Mouse (Mus musculus) heart, postnatal 0 days (tissue): ENCODE measurements around the gene Cmc2. TPM values are rescaled to one million over a fixed set of nuclear protein-coding genes. Genes with fewer than 3 reads are reported as not detected.

Experiments
- ATAC-seq: fragments of 200-750 bp; cut with Nextera tagmentation; 2 replicates; pipeline ENCODE4 v1.8.0; 2017; ENCODE audit warnings: low read depth, moderate number of reproducible peaks, moderate library complexity; ENCODE audit not compliant: insufficient read depth
- DNase-seq: peaks from one replicate; pipeline ENCODE4 v3.0.0-alpha.2; 2016; ENCODE audit warnings: low spot score
- H3K27ac ChIP-seq: fragments of 300-500 bp; sonication (generic); 2 replicates; pipeline ENCODE4 v1.5.1; 2014; ENCODE audit warnings: low read depth, mild to moderate bottlenecking
- H3K27me3 ChIP-seq: fragments of 300-500 bp; sonication (generic); 2 replicates; pipeline ENCODE4 v1.6.1; 2014; ENCODE audit warnings: low read length, mixed read lengths; ENCODE audit not compliant: control insufficient read depth, insufficient read depth
- H3K36me3 ChIP-seq: fragments of 300-500 bp; sonication (generic); replicated peaks from 2 replicates; pipeline ENCODE4 v1.6.1; 2014; ENCODE audit warnings: low read length, mixed read lengths; ENCODE audit not compliant: control insufficient read depth, insufficient read depth
- H3K4me1 ChIP-seq: fragments of 300-500 bp; sonication (generic); 2 replicates; pipeline ENCODE4 v1.6.1; 2014; ENCODE audit warnings: antibody characterized with exemption; ENCODE audit not compliant: control insufficient read depth, insufficient read depth
- H3K4me2 ChIP-seq: fragments of 300-500 bp; sonication (generic); 2 replicates; pipeline ENCODE4 v1.6.1; 2014; ENCODE audit warnings: low read depth, mild to moderate bottlenecking, low read length, moderate library complexity
- H3K4me3 ChIP-seq: fragments of 300-500 bp; sonication (generic); 2 replicates; pipeline ENCODE4 v1.5.1; 2014; ENCODE audit warnings: low read depth, low read length
- H3K9ac ChIP-seq: fragments of 300-500 bp; sonication (generic); replicated peaks from 2 replicates; pipeline ENCODE4 v1.6.1; 2014; ENCODE audit warnings: low read depth, low read length, mixed read lengths
- H3K9me3 ChIP-seq: fragments of 300-500 bp; sonication (generic); replicated peaks from 2 replicates; pipeline ENCODE4 v1.6.1; 2016; ENCODE audit warnings: low read length; ENCODE audit not compliant: control insufficient read depth
- CTCF ChIP-seq: IDR thresholded peaks from 2 replicates; pipeline ENCODE4 v1.5.1; 2016; ENCODE audit warnings: antibody characterized with exemption, control low read depth, low read depth
- EP300 ChIP-seq: IDR thresholded peaks from 2 replicates; pipeline ENCODE4 v1.6.1; 2016; ENCODE audit warnings: antibody characterized with exemption, low read depth
- WGBS: fragments of 180-500 bp; shearing (Covaris S2); extraction: QIAGEN DNeasy Blood & Tissue Kit; methylation state at CpG from one replicate; pipeline ENCODE4 v1.1.7; 2014; 5-methylcytosine and 5-hydroxymethylcytosine counted together
- polyA plus RNA-seq: library from polyadenylated mRNA; unstranded; fragments of >200 nt; fragmentation: Nextera tagmentation; extraction: Ambion mirVana; gene quantifications from 2 replicates; pipeline ENCODE4 v1.2.1, GENCODE M21; 2015
- total RNA-seq: library from RNA; depleted of rRNA; stranded (reverse); fragments of >200 nt; gene quantifications from 2 replicates; pipeline ENCODE4 v1.2.3, GENCODE M21; 2014; ENCODE audit warnings: low replicate concordance

Gene Cmc2
- total and polyA plus RNA-seq, 2 experiments from 2014 or later = 37.2 to 139 TPM

GRCm38 (mm10) chr8:116905252-116905651 is 16.0 kb downstream of the Cmc2 start:
- no peak for TF ChIP-seq EP300
- no peak for TF ChIP-seq CTCF
- no peak overlapping the region for H3K4me3 ChIP-seq
- WGBS = 81% methylated on average over 4 of the region's 4 CpGs

GRCm38 (mm10) chr8:116904736-116905135 is 16.5 kb downstream of the Cmc2 start:
- Histone ChIP-seq H3K27ac (no peak overlapping the region), H3K9ac (no peak overlapping the region), H3K4me2 (no peak overlapping the region), H3K36me3 (peaks cover 10% of the 10 kb centered on the region; the same call in 1 of the 2 replicates), H3K27me3 (no peaks in the 10 kb centered on the region), H3K9me3 (no peaks in the 10 kb centered on the region), H3K4me3 (no peak overlapping the region), H3K4me1 (no peaks in the 10 kb centered on the region)
- ATAC-seq (no peak), DNase-seq (no peak)
- WGBS = 81% methylated on average over 4 of the region's 4 CpGs
- TF ChIP-seq EP300 (no peak), CTCF (no peak)

More at GRCm38 (mm10) chr8:116905252-116905651, 16.0 kb downstream of the Cmc2 start:
- DNase-seq = no peak
- H3K9ac ChIP-seq = no peak overlapping the region
- no peaks in the 10 kb centered on the region for H3K9me3 ChIP-seq
- no peak overlapping the region for H3K4me2 ChIP-seq
- ATAC-seq = no peak
- no peaks in the 10 kb centered on the region for H3K4me1 ChIP-seq
- H3K27ac ChIP-seq = no peak overlapping the region
- peaks cover 16% of the 10 kb centered on the region; the same call in 1 of the 2 replicates for H3K36me3 ChIP-seq
- H3K27me3 ChIP-seq = no peaks in the 10 kb centered on the region

GRCm38 (mm10) chr8:116895521-116895920 is 25.7 kb downstream of the Cmc2 start:
- no peak for ATAC-seq
- WGBS = 83% methylated on average over 6 of the region's 6 CpGs
- H3K4me2 ChIP-seq = no peak overlapping the region
- H3K27me3 ChIP-seq = no peaks in the 10 kb centered on the region
- no peak for TF ChIP-seq CTCF
- TF ChIP-seq EP300 = no peak
- no peak for DNase-seq
- H3K9ac ChIP-seq = no peak overlapping the region
- H3K9me3 ChIP-seq = no peaks in the 10 kb centered on the region
- no peak overlapping the region for H3K4me3 ChIP-seq
- H3K27ac ChIP-seq = no peak overlapping the region
- H3K36me3 ChIP-seq = peaks cover 23% of the 10 kb centered on the region; the same call in 1 of the 2 replicates
- no peaks in the 10 kb centered on the region for H3K4me1 ChIP-seq

- H3K27me3 ChIP-seq = no peaks in the 10 kb centered on the region
- TF ChIP-seq EP300 (no peak), CTCF (no peak)
- DNase-seq (no peak), ATAC-seq (no peak)
- no peak overlapping the region for H3K4me2 ChIP-seq
- 78% methylated on average over 11 of the region's 11 CpGs for WGBS
- no peaks in the 10 kb centered on the region for H3K9me3 ChIP-seq
- H3K4me1 ChIP-seq = no peaks in the 10 kb centered on the region
- H3K4me3 ChIP-seq = no peak overlapping the region
- no peak overlapping the region for H3K27ac ChIP-seq
- no peak overlapping the region for H3K9ac ChIP-seq
- H3K36me3 ChIP-seq = peaks cover 29% of the 10 kb centered on the region
Observed at GRCm38 (mm10) chr8:116893938-116894337, 27.3 kb downstream of the Cmc2 start.

GRCm38 (mm10) chr8:116892636-116893035 is 28.6 kb downstream of the Cmc2 start:
- WGBS = 61% methylated on average over 9 of the region's 9 CpGs
- Histone ChIP-seq H3K9ac (no peak overlapping the region), H3K4me2 (no peak overlapping the region), H3K4me3 (no peak overlapping the region), H3K4me1 (no peaks in the 10 kb centered on the region), H3K27ac (no peak overlapping the region), H3K9me3 (no peaks in the 10 kb centered on the region), H3K27me3 (no peaks in the 10 kb centered on the region), H3K36me3 (peaks cover 42% of the 10 kb centered on the region)
- TF ChIP-seq EP300 (no peak), CTCF (no peak)
- DNase-seq (peak; percentile 12), ATAC-seq (no peak)

- 81% methylated on average over 3 of the region's 3 CpGs for WGBS
- Histone ChIP-seq H3K4me3 (no peak overlapping the region), H3K4me1 (no peaks in the 10 kb centered on the region), H3K9me3 (no peaks in the 10 kb centered on the region), H3K27me3 (no peaks in the 10 kb centered on the region), H3K27ac (no peak overlapping the region), H3K4me2 (no peak overlapping the region), H3K36me3 (peaks cover 47% of the 10 kb centered on the region), H3K9ac (no peak overlapping the region)
- TF ChIP-seq EP300 (no peak), CTCF (no peak)
- DNase-seq = no peak
- ATAC-seq = no peak
Observed at GRCm38 (mm10) chr8:116892130-116892529, 29.1 kb downstream of the Cmc2 start.
